Mouse (Mus musculus) stomach, embryonic 16.5 days (tissue): ENCODE data around the gene Rps5. TPM values are rescaled to one million over a fixed set of nuclear protein-coding genes. Genes with fewer than 3 reads are reported as not detected.
A peak's percentile ranks its signal among the peaks of the same experiment; 100 is the strongest.

ENCODE experiments used
- ATAC-seq: fragments of 200-750 bp; cut with Nextera tagmentation; 2 replicates; pipeline ENCODE4 v1.8.0; 2017; ENCODE audit warnings: moderate number of reproducible peaks, moderate TSS enrichment; ENCODE audit not compliant: insufficient read depth, low FRiP score
- H3K27ac ChIP-seq: fragments of 300-500 bp; sonication (generic); 2 replicates; pipeline ENCODE4 v1.5.1; 2014; ENCODE audit warnings: low read length
- H3K27me3 ChIP-seq: fragments of 300-500 bp; sonication (generic); 2 replicates; pipeline ENCODE4 v1.6.1; 2014; ENCODE audit warnings: low read length, control low read depth, mixed read lengths; ENCODE audit not compliant: control insufficient read depth, insufficient read depth
- H3K36me3 ChIP-seq: fragments of 300-500 bp; sonication (generic); 2 replicates; pipeline ENCODE4 v1.6.1; 2014; ENCODE audit warnings: low read length; ENCODE audit not compliant: control insufficient read depth, insufficient read depth
- H3K4me1 ChIP-seq: fragments of 300-500 bp; sonication (generic); 2 replicates; pipeline ENCODE4 v1.6.1; 2014; ENCODE audit warnings: low read length, control low read depth, mixed read lengths; ENCODE audit not compliant: control insufficient read depth, insufficient read depth
- H3K4me2 ChIP-seq: fragments of 300-500 bp; sonication (generic); 2 replicates; pipeline ENCODE4 v1.6.1; 2014; ENCODE audit warnings: low read depth, low read length, mixed read lengths
- H3K4me3 ChIP-seq: fragments of 300-500 bp; sonication (generic); replicated peaks from 2 replicates; pipeline ENCODE4 v1.5.1; 2014; ENCODE audit warnings: mild to moderate bottlenecking, low read length
- H3K9ac ChIP-seq: fragments of 300-500 bp; sonication (generic); 2 replicates; pipeline ENCODE4 v1.6.1; 2014; ENCODE audit warnings: low read length
- H3K9me3 ChIP-seq: fragments of 300-500 bp; sonication (generic); replicated peaks from 2 replicates; pipeline ENCODE4 v1.6.1; 2016; ENCODE audit warnings: low read length, control low read depth; ENCODE audit not compliant: control insufficient read depth
- WGBS: fragments of 180-500 bp; shearing (Covaris S2); extraction: QIAGEN DNeasy Blood & Tissue Kit; methylation state at CpG from one replicate; pipeline ENCODE4 v1.1.7; 2014; 5-methylcytosine and 5-hydroxymethylcytosine counted together
- polyA plus RNA-seq: library from polyadenylated mRNA; unstranded; fragments of >200 nt; fragmentation: Nextera tagmentation; extraction: Ambion mirVana; gene quantifications from 2 replicates; pipeline ENCODE4 v1.2.1, GENCODE M21; 2015

Rps5 gene
- polyA plus RNA-seq, 1 experiment from 2014 or later: 872 TPM

GRCm38 (mm10) chr7:12943488-12943887 lies 21.4 kb downstream of the Rps5 start:
- Histone ChIP-seq H3K4me3 (no peak overlapping the region), H3K36me3 (no peaks in the 10 kb centered on the region), H3K27me3 (no peaks in the 10 kb centered on the region), H3K27ac (no peak overlapping the region), H3K9me3 (no peaks in the 10 kb centered on the region), H3K4me1 (no peaks in the 10 kb centered on the region), H3K9ac (no peak overlapping the region), H3K4me2 (no peak overlapping the region)
- ATAC-seq: no peak

GRCm38 (mm10) chr7:12949032-12949871 lies 27.2 kb downstream of the Rps5 start:
- H3K36me3 ChIP-seq: no peaks in the 10 kb centered on the region
- peak overlapping the region; percentile 72 for H3K4me2 ChIP-seq
- peak; percentile 99 for ATAC-seq
- H3K4me3 ChIP-seq: peak overlapping the region; percentile 47
- H3K9ac ChIP-seq: peak overlapping the region; percentile 74
- H3K4me1 ChIP-seq: peaks cover 4% of the 10 kb centered on the region; the same call in 1 of the 2 replicates
- WGBS: 10% methylated on average over 35 of the region's 35 CpGs
- H3K9me3 ChIP-seq: no peaks in the 10 kb centered on the region
- H3K27ac ChIP-seq: peak overlapping the region; percentile 82
- H3K27me3 ChIP-seq: no peaks in the 10 kb centered on the region

- peak overlapping the region; percentile 69 for H3K27ac ChIP-seq
- ATAC-seq: peak; percentile 25
- no peaks in the 10 kb centered on the region for H3K9me3 ChIP-seq
- peak overlapping the region; percentile 74 for H3K9ac ChIP-seq
- H3K4me2 ChIP-seq: peak overlapping the region; percentile 72
- H3K4me3 ChIP-seq: peak overlapping the region; percentile 47
- H3K27me3 ChIP-seq: no peaks in the 10 kb centered on the region
- peaks cover 4% of the 10 kb centered on the region; the same call in 1 of the 2 replicates for H3K4me1 ChIP-seq
- no peaks in the 10 kb centered on the region for H3K36me3 ChIP-seq
- WGBS: 3% methylated on average over 16 of the region's 16 CpGs
These were observed 27.8 kb downstream of the Rps5 start for GRCm38 (mm10) chr7:12949872-12950229.

- no peak overlapping the region for H3K4me2 ChIP-seq
- peaks cover 4% of the 10 kb centered on the region; the same call in 1 of the 2 replicates for H3K4me1 ChIP-seq
- no peak overlapping the region for H3K9ac ChIP-seq
- H3K9me3 ChIP-seq: no peaks in the 10 kb centered on the region
- H3K27me3 ChIP-seq: no peaks in the 10 kb centered on the region
- WGBS: 45% methylated on average over 3 of the region's 3 CpGs
- ATAC-seq: no peak
- no peak overlapping the region for H3K4me3 ChIP-seq
- no peaks in the 10 kb centered on the region for H3K36me3 ChIP-seq
- no peak overlapping the region for H3K27ac ChIP-seq
These were observed 32.8 kb downstream of the Rps5 start for GRCm38 (mm10) chr7:12954896-12955295.

- no peak overlapping the region for H3K9ac ChIP-seq
- H3K36me3 ChIP-seq: no peaks in the 10 kb centered on the region
- H3K4me1 ChIP-seq: no peaks in the 10 kb centered on the region
- no peaks in the 10 kb centered on the region for H3K9me3 ChIP-seq
- H3K4me3 ChIP-seq: no peak overlapping the region
- H3K27me3 ChIP-seq: no peaks in the 10 kb centered on the region
- no peak overlapping the region for H3K4me2 ChIP-seq
- no peak for ATAC-seq
- H3K27ac ChIP-seq: no peak overlapping the region
- WGBS: 72% methylated on average over 5 of the region's 5 CpGs
These were observed 35.4 kb downstream of the Rps5 start for GRCm38 (mm10) chr7:12957511-12957910.

- Histone ChIP-seq H3K4me3 (no peak overlapping the region), H3K27me3 (no peaks in the 10 kb centered on the region), H3K4me1 (no peaks in the 10 kb centered on the region), H3K9me3 (no peaks in the 10 kb centered on the region), H3K36me3 (no peaks in the 10 kb centered on the region), H3K27ac (no peak overlapping the region), H3K4me2 (no peak overlapping the region), H3K9ac (no peak overlapping the region)
- ATAC-seq: no peak
- WGBS: 70% methylated on average over 4 of the region's 4 CpGs
These were observed 36.9 kb downstream of the Rps5 start for GRCm38 (mm10) chr7:12958948-12959347.

- ATAC-seq: no peak
- Histone ChIP-seq H3K9ac (no peak overlapping the region), H3K4me1 (no peaks in the 10 kb centered on the region), H3K27ac (no peak overlapping the region), H3K36me3 (no peaks in the 10 kb centered on the region), H3K4me3 (no peak overlapping the region), H3K27me3 (no peaks in the 10 kb centered on the region), H3K9me3 (no peaks in the 10 kb centered on the region), H3K4me2 (no peak overlapping the region)
- whole genome bisulfite sequencing: 30% methylated on average over 4 of the region's 4 CpGs
These were observed 37.6 kb downstream of the Rps5 start for GRCm38 (mm10) chr7:12959718-12960117.

- Histone ChIP-seq H3K9ac (peak overlapping the region; percentile 69), H3K9me3 (no peaks in the 10 kb centered on the region), H3K27me3 (no peaks in the 10 kb centered on the region), H3K27ac (peak overlapping the region; percentile 81), H3K4me3 (peak overlapping the region; percentile 53), H3K4me1 (peaks cover 7% of the 10 kb centered on the region), H3K36me3 (no peaks in the 10 kb centered on the region), H3K4me2 (peak overlapping the region; percentile 63)
- ATAC-seq: peak; percentile 76; the same call in 1 of the 2 replicates
- 2% methylated on average over 29 of the region's 29 CpGs for WGBS
These were observed 39.5 kb downstream of the Rps5 start for GRCm38 (mm10) chr7:12961511-12962141.

- peaks cover 12% of the 10 kb centered on the region; the same call in 1 of the 2 replicates for H3K36me3 ChIP-seq
- WGBS: under 1% methylated on average over 23 of the region's 23 CpGs
These were observed 43.6 kb downstream of the Rps5 start, which contains the start of gene Zfp324 for GRCm38 (mm10) chr7:12965678-12966091. Gene Zfp324, plus strand, starts transcription at chr7:12965838.

More at GRCm38 (mm10) chr7:12965678-12966091, 43.6 kb downstream of the Rps5 start, which contains the start of gene Zfp324:
- peak; percentile 92 for ATAC-seq
- Histone ChIP-seq H3K9ac (peak within 1 kb of the TSS; percentile 96), H3K4me3 (peak within 1 kb of the TSS; percentile 78), H3K4me2 (peak within 1 kb of the TSS; percentile 92), H3K27me3 (no peaks in the 10 kb centered on the region), H3K27ac (peak within 1 kb of the TSS; percentile 89), H3K9me3 (no peaks in the 10 kb centered on the region), H3K4me1 (peaks cover 13% of the 10 kb centered on the region)
